Mouse (Mus musculus): ENCODE results near the gene Capn6. TPM values are rescaled to one million over a fixed set of nuclear protein-coding genes. Genes with fewer than 3 reads are reported as not detected.
A peak's percentile ranks its signal among the peaks of the same experiment; 100 is the strongest.

Capn6 gene
- 323 and 402 TPM in 2 replicates for polyA plus RNA-seq (2015; fragmentation: Nextera tagmentation; extraction: Ambion mirVana)

- H3K27ac ChIP-seq: peak within 1 kb of the TSS; percentile 80
- ATAC-seq (ENCODE audit: insufficient number of reproducible peaks, low FRiP score, low TSS enrichment, low read depth): peak; percentile 84
- peaks cover 4% of the 10 kb centered on the region; the same call in 1 of the 2 replicates for H3K27me3 ChIP-seq
- 24% methylated on average over 4 of the region's 4 CpGs for WGBS
- H3K4me3 ChIP-seq: peak within 1 kb of the TSS; percentile 43
- H3K9ac ChIP-seq: peak within 1 kb of the TSS; percentile 28
- H3K9me3 ChIP-seq: no peaks in the 10 kb centered on the region
- H3K4me1 ChIP-seq: peaks cover 5% of the 10 kb centered on the region; the same call in 1 of the 2 replicates
- H3K4me2 ChIP-seq: peak within 1 kb of the TSS; percentile 34
- H3K36me3 ChIP-seq: no peaks in the 10 kb centered on the region
Observed at GRCm38 (mm10) chrX:143827212-143827611, at the start of gene Capn6. Gene Capn6 (minus strand): TSS chrX:143827414.

- ATAC-seq (ENCODE audit: insufficient number of reproducible peaks, low FRiP score, low TSS enrichment, low read depth): no peak
- Histone ChIP-seq H3K4me3 (no peak overlapping the region), H3K9ac (no peak overlapping the region), H3K36me3 (no peaks in the 10 kb centered on the region), H3K4me1 (no peaks in the 10 kb centered on the region), H3K27ac (no peak overlapping the region), H3K4me2 (no peak overlapping the region), H3K27me3 (peaks cover 4% of the 10 kb centered on the region; the same call in 1 of the 2 replicates), H3K9me3 (no peaks in the 10 kb centered on the region)
- 64% methylated on average over 5 of the region's 5 CpGs for WGBS
Observed at GRCm38 (mm10) chrX:143867129-143867664, 40.0 kb upstream of the Capn6 start.

GRCm38 (mm10) chrX:143851351-143851750 lies 24.1 kb upstream of the Capn6 start:
- no peaks in the 10 kb centered on the region for H3K4me1 ChIP-seq
- peaks cover 14% of the 10 kb centered on the region for H3K27me3 ChIP-seq
- H3K27ac ChIP-seq: no peak overlapping the region
- no peak for ATAC-seq (ENCODE audit: insufficient number of reproducible peaks, low FRiP score, low TSS enrichment, low read depth)
- no peak overlapping the region for H3K4me2 ChIP-seq
- no peak overlapping the region for H3K9ac ChIP-seq
- H3K9me3 ChIP-seq: no peaks in the 10 kb centered on the region
- WGBS: 42% methylated on average over 3 of the region's 3 CpGs
- no peaks in the 10 kb centered on the region for H3K36me3 ChIP-seq
- no peak overlapping the region for H3K4me3 ChIP-seq

- peaks cover 14% of the 10 kb centered on the region for H3K27me3 ChIP-seq
- H3K36me3 ChIP-seq: no peaks in the 10 kb centered on the region
- no peak overlapping the region for H3K27ac ChIP-seq
- no peak overlapping the region for H3K9ac ChIP-seq
- no peak for ATAC-seq (ENCODE audit: insufficient number of reproducible peaks, low FRiP score, low TSS enrichment, low read depth)
- no peak overlapping the region for H3K4me3 ChIP-seq
- no peaks in the 10 kb centered on the region for H3K9me3 ChIP-seq
- 76% methylated on average over 3 of the region's 3 CpGs for WGBS
- no peaks in the 10 kb centered on the region for H3K4me1 ChIP-seq
- no peak overlapping the region for H3K4me2 ChIP-seq
Observed at GRCm38 (mm10) chrX:143849969-143850368, 22.8 kb upstream of the Capn6 start.

GRCm38 (mm10) chrX:143846637-143847036 lies 19.4 kb upstream of the Capn6 start:
- H3K4me2 ChIP-seq: no peak overlapping the region
- no peak overlapping the region for H3K4me3 ChIP-seq
- H3K27ac ChIP-seq: no peak overlapping the region
- no peaks in the 10 kb centered on the region for H3K4me1 ChIP-seq
- H3K9ac ChIP-seq: no peak overlapping the region
- no peaks in the 10 kb centered on the region for H3K9me3 ChIP-seq
- H3K36me3 ChIP-seq: no peaks in the 10 kb centered on the region
- peaks cover 11% of the 10 kb centered on the region for H3K27me3 ChIP-seq
- WGBS: 66% methylated on average over 3 of the region's 3 CpGs
- no peak for ATAC-seq (ENCODE audit: insufficient number of reproducible peaks, low FRiP score, low TSS enrichment, low read depth)

- Histone ChIP-seq H3K9ac (peak overlapping the region; percentile 28), H3K27me3 (peaks cover 4% of the 10 kb centered on the region; the same call in 1 of the 2 replicates), H3K27ac (peak overlapping the region; percentile 80), H3K4me2 (peak overlapping the region; percentile 34), H3K4me3 (peak overlapping the region; percentile 43), H3K36me3 (no peaks in the 10 kb centered on the region), H3K9me3 (no peaks in the 10 kb centered on the region), H3K4me1 (peaks cover 5% of the 10 kb centered on the region; the same call in 1 of the 2 replicates)
- no peak for ATAC-seq (ENCODE audit: insufficient number of reproducible peaks, low FRiP score, low TSS enrichment, low read depth)
- WGBS: 25% methylated on average over 4 of the region's 4 CpGs
Observed at GRCm38 (mm10) chrX:143826521-143826920, 693 bp downstream of the Capn6 start.

- no peak overlapping the region for H3K9ac ChIP-seq
- no peak overlapping the region for H3K4me3 ChIP-seq
- H3K27me3 ChIP-seq: no peaks in the 10 kb centered on the region; the same call in 1 of the 2 replicates
- H3K27ac ChIP-seq: no peak overlapping the region
- 95% methylated on average over 2 of the region's 2 CpGs for WGBS
- H3K36me3 ChIP-seq: no peaks in the 10 kb centered on the region
- H3K4me2 ChIP-seq: no peak overlapping the region
- no peaks in the 10 kb centered on the region for H3K4me1 ChIP-seq
- H3K9me3 ChIP-seq: no peaks in the 10 kb centered on the region
- ATAC-seq (ENCODE audit: insufficient number of reproducible peaks, low FRiP score, low TSS enrichment, low read depth): no peak
Observed at GRCm38 (mm10) chrX:143818961-143819360, 8.3 kb downstream of the Capn6 start.

GRCm38 (mm10) chrX:143815948-143816347 lies 11.3 kb downstream of the Capn6 start:
- no peaks in the 10 kb centered on the region for H3K4me1 ChIP-seq
- no peak for ATAC-seq (ENCODE audit: insufficient number of reproducible peaks, low FRiP score, low TSS enrichment, low read depth)
- H3K9me3 ChIP-seq: no peaks in the 10 kb centered on the region
- no peaks in the 10 kb centered on the region; the same call in 1 of the 2 replicates for H3K27me3 ChIP-seq
- H3K36me3 ChIP-seq: 0 out of 2 replicates have a peak, but pooled peaks cover 3% of the 10 kb centered on the region
- no peak overlapping the region for H3K4me3 ChIP-seq
- 61% methylated on average over 1 of the region's 1 CpGs for whole genome bisulfite sequencing
- H3K9ac ChIP-seq: no peak overlapping the region
- H3K27ac ChIP-seq: no peak overlapping the region
- H3K4me2 ChIP-seq: no peak overlapping the region

- H3K4me2 ChIP-seq: no peak overlapping the region
- no peaks in the 10 kb centered on the region for H3K36me3 ChIP-seq
- ATAC-seq (ENCODE audit: insufficient number of reproducible peaks, low FRiP score, low TSS enrichment, low read depth): no peak
Observed at GRCm38 (mm10) chrX:143762556-143762955, 64.7 kb downstream of the Capn6 start.

More at GRCm38 (mm10) chrX:143762556-143762955, 64.7 kb downstream of the Capn6 start:
- Histone ChIP-seq H3K27ac (no peak overlapping the region), H3K27me3 (no peaks in the 10 kb centered on the region), H3K9me3 (no peaks in the 10 kb centered on the region), H3K9ac (no peak overlapping the region), H3K4me3 (no peak overlapping the region), H3K4me1 (no peaks in the 10 kb centered on the region)
- WGBS: 32% methylated on average over 3 of the region's 3 CpGs

Small RNAs within 50 kb of the gene (microRNA-seq; reads per million reads assigned to microRNA genes)
- gene Gm47298: not detected

Other genes with a start within 250 kb of the Capn6 start
- 6.6 and 9.5 TPM in 2 replicates for gene Dcx, start 105.9 kb upstream of the Capn6 start, polyA plus RNA-seq (2015; fragmentation: Nextera tagmentation; extraction: Ambion mirVana)